Mouse (Mus musculus): ENCODE data around the gene Mdga1.

- no peak for TF ChIP-seq MAX (IDR thresholded peaks at IDR 0.05; ENCODE audit: low read depth)
- no peak for TF ChIP-seq MYOD1 (IDR thresholded peaks at IDR 0.05; ENCODE audit: control insufficient read depth in 1 of 3, insufficient read length in 2 of 3, low read depth in 2 of 3)
- no peak for TF ChIP-seq REST (IDR thresholded peaks at IDR 0.05; ENCODE audit: insufficient read depth, insufficient read length)
Measured at GRCm38 (mm10) chr17:29951100-29951499, 18.8 kb downstream of the Mdga1 start.
